Mouse (Mus musculus) forebrain, embryonic 12.5 days (tissue): ENCODE measurements around the gene 1700031F05Rik. TPM values are rescaled to one million over a fixed set of nuclear protein-coding genes. Genes with fewer than 3 reads are reported as not detected.
"Not testable (repeated sequence)": the region's sequence is repeated elsewhere in the genome, so short reads cannot be mapped to it uniquely, and the experiment has no call there.

Source experiments
- ATAC-seq: fragments of 200-750 bp; cut with Nextera tagmentation; 2 replicates; pipeline ENCODE4 v1.8.0; 2017; ENCODE audit warnings: moderate TSS enrichment; ENCODE audit not compliant: low FRiP score
- H3K27ac ChIP-seq: fragments of 300-500 bp; sonication (generic); 2 replicates; pipeline ENCODE4 v1.5.1; 2016; ENCODE audit warnings: mild to moderate bottlenecking
- H3K27me3 ChIP-seq: fragments of 300-500 bp; sonication (generic); 2 replicates; pipeline ENCODE4 v1.6.1; 2016; ENCODE audit warnings: mild to moderate bottlenecking
- H3K36me3 ChIP-seq: fragments of 300-500 bp; sonication (generic); replicated peaks from 2 replicates; pipeline ENCODE4 v1.6.1; 2016; ENCODE audit warnings: mild to moderate bottlenecking
- H3K4me1 ChIP-seq: fragments of 300-500 bp; sonication (generic); 2 replicates; pipeline ENCODE4 v1.6.1; 2016
- H3K4me2 ChIP-seq: fragments of 300-500 bp; sonication (generic); 2 replicates; pipeline ENCODE4 v1.6.1; 2016; ENCODE audit warnings: mild to moderate bottlenecking, moderate library complexity
- H3K4me3 ChIP-seq: fragments of 300-500 bp; sonication (generic); replicated peaks from 2 replicates; pipeline ENCODE4 v1.5.1; 2016; ENCODE audit warnings: mild to moderate bottlenecking
- H3K9ac ChIP-seq: fragments of 300-500 bp; sonication (generic); 2 replicates; pipeline ENCODE4 v1.6.1; 2016; ENCODE audit warnings: mild to moderate bottlenecking
- H3K9me3 ChIP-seq: fragments of 300-500 bp; sonication (generic); 2 replicates; pipeline ENCODE4 v1.6.1; 2016
- WGBS: fragments of 180-500 bp; shearing (Covaris S2); methylation state at CpG from one replicate; pipeline ENCODE4 v1.1.7; 2016; 5-methylcytosine and 5-hydroxymethylcytosine counted together
- polyA plus RNA-seq: library from polyadenylated mRNA; unstranded; fragments of >200 nt; fragmentation: Nextera tagmentation; extraction: Ambion mirVana; gene quantifications from 2 replicates; pipeline ENCODE4 v1.2.1, GENCODE M21; 2016

1700031F05Rik gene
- polyA plus RNA-seq, result not detected in 2 replicates

GRCm38 (mm10) chrX:102867871-102868270 lies at the start of gene 1700031F05Rik:
Gene 1700031F05Rik (minus strand): TSS chrX:102867971.
- Histone ChIP-seq H3K27me3 (0 out of 2 replicates have a peak, but pooled peaks cover 17% of the 10 kb centered on the region), H3K9ac (no peak within 1 kb of the TSS), H3K4me2 (no peak within 1 kb of the TSS), H3K4me1 (no peaks in the 10 kb centered on the region), H3K36me3 (no peaks in the 10 kb centered on the region), H3K4me3 (no peak within 1 kb of the TSS), H3K27ac (no peak within 1 kb of the TSS), H3K9me3 (no peaks in the 10 kb centered on the region)
- 91% methylated on average over 6 of the region's 6 CpGs for WGBS
- ATAC-seq, result no peak

- ATAC-seq, H3K4me1 ChIP-seq, H3K27ac ChIP-seq, H3K4me3 ChIP-seq, H3K27me3 ChIP-seq, H3K36me3 ChIP-seq, H3K4me2 ChIP-seq, H3K9me3 ChIP-seq, H3K9ac ChIP-seq: not testable (repeated sequence)
- 70% methylated on average over 1 of the region's 1 CpGs for WGBS
Measured at GRCm38 (mm10) chrX:102914823-102915222, 47.1 kb upstream of the 1700031F05Rik start.

GRCm38 (mm10) chrX:102908587-102908986 lies 40.8 kb upstream of the 1700031F05Rik start, which contains the start of the genes Dmrtc1a and 1700011M02Rik:
Gene Dmrtc1a (minus strand): TSS chrX:102908687.
Gene 1700011M02Rik (plus strand): TSS chrX:102908905.
- H3K4me3 ChIP-seq, ATAC-seq, H3K9me3 ChIP-seq, H3K27ac ChIP-seq, H3K4me2 ChIP-seq, H3K9ac ChIP-seq, H3K36me3 ChIP-seq, H3K4me1 ChIP-seq: not testable (repeated sequence)
- H3K27me3 ChIP-seq, result peaks cover 18% of the 10 kb centered on the region
- WGBS, result 81% methylated on average over 8 of the region's 9 CpGs

GRCm38 (mm10) chrX:102854516-102854915 lies 13.3 kb downstream of the 1700031F05Rik start, which contains the start of gene Dmrtc1c2:
Gene Dmrtc1c2 (minus strand): TSS chrX:102854616.
- H3K9me3 ChIP-seq, H3K4me2 ChIP-seq, H3K4me1 ChIP-seq, H3K9ac ChIP-seq, H3K27ac ChIP-seq, H3K27me3 ChIP-seq, H3K4me3 ChIP-seq, H3K36me3 ChIP-seq, ATAC-seq: not testable (repeated sequence)
- 83% methylated on average over 1 of the region's 13 CpGs for WGBS

GRCm38 (mm10) chrX:102812311-102812710 lies 55.5 kb downstream of the 1700031F05Rik start:
- no peak for ATAC-seq
- Histone ChIP-seq H3K4me2 (no peak overlapping the region), H3K9ac (no peak overlapping the region), H3K27ac (no peak overlapping the region), H3K9me3 (no peaks in the 10 kb centered on the region), H3K4me1 (no peaks in the 10 kb centered on the region), H3K27me3 (peaks cover 6% of the 10 kb centered on the region; the same call in 1 of the 2 replicates), H3K36me3 (no peaks in the 10 kb centered on the region), H3K4me3 (no peak overlapping the region)
- WGBS, result 63% methylated on average over 4 of the region's 4 CpGs

Other genes starting within 250 kb of the 1700031F05Rik start
- gene Phka1, start 223.7 kb downstream of the 1700031F05Rik start, polyA plus RNA-seq, result 7.3 and 7.6 TPM in 2 replicates
- gene Gm3880, start 181.0 kb downstream of the 1700031F05Rik start, polyA plus RNA-seq, result not detected in 2 replicates
- not detected in 2 replicates for gene Gm9112, start 160.3 kb downstream of the 1700031F05Rik start, polyA plus RNA-seq
- gene Dmrtc1b, start 160.1 kb downstream of the 1700031F05Rik start, polyA plus RNA-seq, result not detected in 2 replicates
- gene Dmrtc1c1, start 65.0 kb downstream of the 1700031F05Rik start, polyA plus RNA-seq, result not detected in 2 replicates
- not detected in 2 replicates for gene Dmrtc1c2, start 13.4 kb downstream of the 1700031F05Rik start, polyA plus RNA-seq
- 0.18 and 0.44 TPM in 2 replicates for gene Dmrtc1a, start 40.7 kb upstream of the 1700031F05Rik start, polyA plus RNA-seq
- gene 1700011M02Rik, start 40.9 kb upstream of the 1700031F05Rik start, polyA plus RNA-seq, result not detected in 2 replicates
- gene 1700018G05Rik, start 60.4 kb upstream of the 1700031F05Rik start, polyA plus RNA-seq, result not detected in 2 replicates